Mouse (Mus musculus) cortical plate, adult 2 months (tissue): ENCODE data around the gene Lman1l.

ENCODE experiments used
- CTCF ChIP-seq: fragments of 200-500 bp; IDR thresholded peaks from 2 replicates; pipeline ENCODE4 v1.5.1; 2011; ENCODE audit warnings: mild to moderate bottlenecking, control low read depth, low read length; ENCODE audit not compliant: insufficient read depth; ENCODE audit errors: extremely low read depth
- POLR2A ChIP-seq: fragments of 200-500 bp; IDR thresholded peaks from 2 replicates; pipeline ENCODE4 v1.6.1; 2011; ENCODE audit warnings: mild to moderate bottlenecking, low read length, control low read depth; ENCODE audit not compliant: insufficient read depth; ENCODE audit errors: extremely low read depth

- TF ChIP-seq POLR2A (no peak), CTCF (no peak)
Observed at GRCm38 (mm10) chr9:57614786-57615185, 5.8 kb downstream of the Lman1l start.
